Mouse (Mus musculus) olfactory bulb, adult 2 months (tissue): ENCODE results near the gene Vps33a.

Experiments
- CTCF ChIP-seq: fragments of 200-500 bp; IDR thresholded peaks from 2 replicates; pipeline ENCODE4 v1.5.1; 2012; ENCODE audit warnings: low read depth, mild to moderate bottlenecking, low read length, moderate library complexity; ENCODE audit not compliant: insufficient read depth
- POLR2A ChIP-seq: fragments of 200-500 bp; IDR thresholded peaks from 2 replicates; pipeline ENCODE4 v1.6.1; 2012; ENCODE audit warnings: mild to moderate bottlenecking, low read depth, low read length, moderate library complexity; ENCODE audit not compliant: insufficient read depth

GRCm38 (mm10) chr5:123521621-123522020, 51.2 kb downstream of the Vps33a start:
- no peak for TF ChIP-seq CTCF
- no peak for TF ChIP-seq POLR2A
